Mouse (Mus musculus) midbrain, embryonic 13.5 days (tissue): ENCODE results near the gene Pirt. TPM values are rescaled to one million over a fixed set of nuclear protein-coding genes. Genes with fewer than 3 reads are reported as not detected.

Source experiments
- ATAC-seq: fragments of 200-750 bp; cut with Nextera tagmentation; 2 replicates; pipeline ENCODE4 v1.8.0; 2017; ENCODE audit warnings: mild to moderate bottlenecking, moderate TSS enrichment, moderate library complexity
- H3K27ac ChIP-seq: fragments of 300-500 bp; sonication (generic); 2 replicates; pipeline ENCODE4 v1.5.1; 2015; ENCODE audit warnings: inconsistent platforms, mild to moderate bottlenecking, moderate library complexity
- H3K27me3 ChIP-seq: fragments of 300-500 bp; sonication (generic); 2 replicates; pipeline ENCODE4 v1.6.1; 2015; ENCODE audit warnings: mild to moderate bottlenecking, inconsistent platforms
- H3K36me3 ChIP-seq: fragments of 300-500 bp; sonication (generic); 2 replicates; pipeline ENCODE4 v1.6.1; 2015; ENCODE audit warnings: mild to moderate bottlenecking, inconsistent platforms
- H3K4me1 ChIP-seq: fragments of 300-500 bp; sonication (generic); replicated peaks from 2 replicates; pipeline ENCODE4 v1.6.1; 2015; ENCODE audit warnings: inconsistent platforms
- H3K4me2 ChIP-seq: fragments of 300-500 bp; sonication (generic); replicated peaks from 2 replicates; pipeline ENCODE4 v1.6.1; 2015; ENCODE audit warnings: moderate library complexity, mild to moderate bottlenecking, inconsistent platforms
- H3K4me3 ChIP-seq: fragments of 300-500 bp; sonication (generic); replicated peaks from 2 replicates; pipeline ENCODE4 v1.5.1; 2015; ENCODE audit warnings: mild to moderate bottlenecking, inconsistent platforms
- H3K9ac ChIP-seq: fragments of 300-500 bp; sonication (generic); replicated peaks from 2 replicates; pipeline ENCODE4 v1.6.1; 2015; ENCODE audit warnings: mild to moderate bottlenecking, inconsistent platforms
- H3K9me3 ChIP-seq: fragments of 300-500 bp; sonication (generic); 2 replicates; pipeline ENCODE4 v1.6.1; 2016; ENCODE audit warnings: mild to moderate bottlenecking, inconsistent platforms
- WGBS: fragments of 180-500 bp; shearing (Covaris S2); methylation state at CpG from one replicate; pipeline ENCODE4 v1.1.7; 2015; 5-methylcytosine and 5-hydroxymethylcytosine counted together
- polyA plus RNA-seq: library from polyadenylated mRNA; unstranded; fragments of >200 nt; fragmentation: Nextera tagmentation; extraction: Ambion mirVana; gene quantifications from 2 replicates; pipeline ENCODE4 v1.2.1, GENCODE M21; 2015

Gene Pirt
- polyA plus RNA-seq, 1 experiment from 2014 or later, result 0.85 TPM

- H3K27me3 ChIP-seq, result 0 out of 2 replicates have a peak, but pooled peaks cover 3% of the 10 kb centered on the region
- H3K4me3 ChIP-seq, result no peak overlapping the region
- no peaks in the 10 kb centered on the region for H3K36me3 ChIP-seq
- no peak overlapping the region for H3K27ac ChIP-seq
- no peaks in the 10 kb centered on the region for H3K9me3 ChIP-seq
- H3K4me2 ChIP-seq, result no peak overlapping the region
- ATAC-seq, result peak; percentile 30; the same call in 1 of the 2 replicates
- no peak overlapping the region for H3K9ac ChIP-seq
- WGBS, result 27% methylated on average over 3 of the region's 3 CpGs
- no peaks in the 10 kb centered on the region for H3K4me1 ChIP-seq
Measured at GRCm38 (mm10) chr11:66914249-66914648, 2.5 kb downstream of the Pirt start.

DNA sequence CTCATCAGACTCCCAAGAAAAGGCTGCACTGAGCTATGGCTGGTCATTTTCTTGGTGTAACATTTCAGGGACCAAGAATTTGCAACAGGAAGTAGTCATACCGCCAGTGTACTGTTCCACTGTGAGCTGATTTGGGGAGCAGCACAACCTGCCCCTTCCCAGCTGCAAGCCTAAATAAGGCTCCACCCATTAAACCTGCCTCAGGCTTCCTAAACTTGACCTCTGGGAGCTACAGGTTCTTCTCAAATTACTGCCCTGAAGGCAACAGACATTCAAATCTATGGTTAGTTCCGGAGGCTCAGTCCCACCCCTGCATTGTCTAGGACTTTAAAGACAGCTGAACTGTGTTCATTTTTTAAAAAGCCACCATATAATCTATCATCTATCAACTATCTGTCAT, 8.2 kb downstream of the Pirt start:
- no peaks in the 10 kb centered on the region for H3K27me3 ChIP-seq
- H3K9ac ChIP-seq, result no peak overlapping the region
- WGBS, result 79% methylated on average over 2 of the region's 2 CpGs
- no peak overlapping the region for H3K4me3 ChIP-seq
- H3K27ac ChIP-seq, result no peak overlapping the region
- no peaks in the 10 kb centered on the region for H3K36me3 ChIP-seq
- no peak overlapping the region for H3K4me2 ChIP-seq
- no peak for ATAC-seq
- H3K4me1 ChIP-seq, result no peaks in the 10 kb centered on the region
- H3K9me3 ChIP-seq, result no peaks in the 10 kb centered on the region

DNA sequence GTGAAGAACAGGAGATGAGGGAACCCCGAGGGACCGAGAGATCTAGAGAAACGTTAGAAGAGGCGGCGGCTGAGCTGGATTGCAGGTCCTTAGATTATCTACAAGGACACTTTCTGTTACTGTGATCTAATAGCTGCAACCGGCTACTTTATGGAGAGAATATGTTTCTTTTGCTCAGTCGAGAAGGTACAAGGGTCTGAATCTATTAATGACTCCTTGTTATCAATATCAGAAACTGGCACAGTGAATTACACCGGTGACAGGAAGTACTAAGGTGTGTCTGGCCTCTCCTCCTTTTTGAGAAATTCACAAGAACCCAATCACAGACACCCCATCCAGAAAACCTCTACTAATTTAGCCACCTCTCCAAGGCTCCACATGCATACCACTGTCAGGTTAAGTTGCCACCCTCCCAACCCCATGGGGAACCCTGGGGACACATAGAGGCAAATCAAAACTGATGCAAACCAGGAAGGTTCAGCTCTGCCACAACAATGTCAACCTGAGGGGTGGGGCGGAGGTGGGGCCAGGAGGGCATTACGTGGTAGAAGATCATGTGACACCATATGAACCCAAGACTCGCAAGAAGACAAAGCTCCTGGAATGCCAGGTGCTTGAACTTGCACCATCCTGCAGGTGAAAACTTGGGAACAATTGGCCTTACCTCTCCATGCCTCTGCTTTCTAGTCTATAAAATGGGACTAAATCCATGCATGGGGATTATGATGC, 12.5 kb downstream of the Pirt start:
- H3K4me2 ChIP-seq, result no peak overlapping the region
- WGBS, result 87% methylated on average over 11 of the region's 11 CpGs
- H3K9me3 ChIP-seq, result no peaks in the 10 kb centered on the region
- H3K9ac ChIP-seq, result no peak overlapping the region
- no peaks in the 10 kb centered on the region for H3K36me3 ChIP-seq
- no peak overlapping the region for H3K27ac ChIP-seq
- no peak for ATAC-seq
- H3K4me3 ChIP-seq, result no peak overlapping the region
- H3K27me3 ChIP-seq, result no peaks in the 10 kb centered on the region
- no peaks in the 10 kb centered on the region for H3K4me1 ChIP-seq

DNA sequence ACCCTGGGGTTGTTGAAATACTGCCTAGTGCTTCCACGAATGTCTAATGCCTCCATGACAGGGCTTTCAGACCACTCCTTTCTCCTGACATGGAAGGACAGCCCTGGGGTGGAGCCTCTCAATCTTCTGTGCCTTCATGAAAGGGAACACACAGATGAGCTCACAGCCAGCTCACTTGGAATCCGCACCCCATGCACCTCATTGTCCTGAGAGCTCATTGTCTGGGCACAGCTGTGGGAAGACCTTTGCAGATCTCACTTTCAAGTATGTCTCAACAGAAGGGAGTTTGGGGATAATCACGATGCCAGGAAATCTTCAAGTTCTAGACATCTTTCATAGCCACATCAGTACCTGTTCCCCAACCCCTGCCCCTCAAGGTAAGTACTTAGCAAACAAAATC, 16.5 kb downstream of the Pirt start:
- no peak for ATAC-seq
- no peak overlapping the region for H3K4me2 ChIP-seq
- H3K36me3 ChIP-seq, result no peaks in the 10 kb centered on the region
- no peak overlapping the region for H3K4me3 ChIP-seq
- 42% methylated on average over 3 of the region's 3 CpGs for WGBS
- H3K27me3 ChIP-seq, result no peaks in the 10 kb centered on the region
- H3K4me1 ChIP-seq, result 0 out of 2 replicates have a peak, but pooled peaks cover 4% of the 10 kb centered on the region
- no peak overlapping the region for H3K27ac ChIP-seq
- H3K9ac ChIP-seq, result no peak overlapping the region
- H3K9me3 ChIP-seq, result no peaks in the 10 kb centered on the region

- H3K4me3 ChIP-seq, result no peak overlapping the region
- no peak overlapping the region for H3K4me2 ChIP-seq
- no peaks in the 10 kb centered on the region for H3K27me3 ChIP-seq
- H3K36me3 ChIP-seq, result no peaks in the 10 kb centered on the region
- ATAC-seq, result no peak
- no peak overlapping the region for H3K27ac ChIP-seq
- H3K9me3 ChIP-seq, result no peaks in the 10 kb centered on the region
- H3K9ac ChIP-seq, result no peak overlapping the region
- WGBS, result 66% methylated on average over 9 of the region's 9 CpGs
- H3K4me1 ChIP-seq, result 0 out of 2 replicates have a peak, but pooled peaks cover 4% of the 10 kb centered on the region
Measured at GRCm38 (mm10) chr11:66932827-66933599, 21.2 kb downstream of the Pirt start.

DNA sequence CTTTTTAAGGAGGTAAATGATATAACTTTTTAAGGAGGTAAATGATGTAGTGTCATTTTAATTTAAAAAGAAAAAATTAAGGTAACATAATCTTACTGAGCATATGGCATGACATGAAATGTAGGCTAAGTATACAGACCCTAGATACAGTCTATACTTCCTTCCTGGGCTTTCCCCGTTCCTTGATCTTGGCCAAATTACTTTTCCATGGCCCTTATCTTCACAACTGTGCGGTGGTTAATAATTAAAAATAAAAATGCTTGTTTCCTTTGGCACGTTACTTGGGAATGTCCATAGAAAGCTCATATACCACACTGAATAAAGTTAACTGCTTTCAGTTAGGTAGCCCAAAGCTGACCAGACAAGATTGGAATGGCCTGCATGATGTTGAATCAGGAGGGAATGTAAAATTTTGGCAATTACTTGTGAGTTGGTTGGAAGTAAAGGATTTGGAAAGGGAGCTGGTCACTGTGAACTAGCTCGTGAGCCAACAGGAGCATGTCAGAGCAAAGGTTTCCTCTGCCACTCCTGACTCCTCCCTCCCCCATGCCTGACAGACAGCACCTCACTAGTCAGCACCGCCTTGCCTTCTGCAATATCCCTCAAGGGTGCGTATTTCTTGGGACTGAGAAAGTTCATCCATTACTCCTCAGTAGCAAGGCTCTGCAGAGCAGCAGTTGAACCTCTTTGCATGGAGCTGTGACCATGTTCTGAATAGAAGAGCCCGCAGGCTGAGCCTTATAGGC, 22.8 kb downstream of the Pirt start:
- 90% methylated on average over 7 of the region's 7 CpGs for WGBS
- H3K9me3 ChIP-seq, result no peaks in the 10 kb centered on the region
- H3K9ac ChIP-seq, result no peak overlapping the region
- H3K27ac ChIP-seq, result no peak overlapping the region
- H3K4me2 ChIP-seq, result no peak overlapping the region
- H3K36me3 ChIP-seq, result no peaks in the 10 kb centered on the region
- no peak overlapping the region for H3K4me3 ChIP-seq
- no peak for ATAC-seq
- H3K4me1 ChIP-seq, result 0 out of 2 replicates have a peak, but pooled peaks cover 4% of the 10 kb centered on the region
- H3K27me3 ChIP-seq, result no peaks in the 10 kb centered on the region

GRCm38 (mm10) chr11:66942011-66942410, 30.2 kb downstream of the Pirt start:
- H3K4me2 ChIP-seq, result no peak overlapping the region
- H3K36me3 ChIP-seq, result no peaks in the 10 kb centered on the region
- no peaks in the 10 kb centered on the region for H3K27me3 ChIP-seq
- no peaks in the 10 kb centered on the region for H3K4me1 ChIP-seq
- WGBS, result 93% methylated on average over 5 of the region's 5 CpGs
- no peak overlapping the region for H3K4me3 ChIP-seq
- H3K9ac ChIP-seq, result no peak overlapping the region
- H3K27ac ChIP-seq, result no peak overlapping the region
- no peaks in the 10 kb centered on the region for H3K9me3 ChIP-seq
- ATAC-seq, result no peak

DNA sequence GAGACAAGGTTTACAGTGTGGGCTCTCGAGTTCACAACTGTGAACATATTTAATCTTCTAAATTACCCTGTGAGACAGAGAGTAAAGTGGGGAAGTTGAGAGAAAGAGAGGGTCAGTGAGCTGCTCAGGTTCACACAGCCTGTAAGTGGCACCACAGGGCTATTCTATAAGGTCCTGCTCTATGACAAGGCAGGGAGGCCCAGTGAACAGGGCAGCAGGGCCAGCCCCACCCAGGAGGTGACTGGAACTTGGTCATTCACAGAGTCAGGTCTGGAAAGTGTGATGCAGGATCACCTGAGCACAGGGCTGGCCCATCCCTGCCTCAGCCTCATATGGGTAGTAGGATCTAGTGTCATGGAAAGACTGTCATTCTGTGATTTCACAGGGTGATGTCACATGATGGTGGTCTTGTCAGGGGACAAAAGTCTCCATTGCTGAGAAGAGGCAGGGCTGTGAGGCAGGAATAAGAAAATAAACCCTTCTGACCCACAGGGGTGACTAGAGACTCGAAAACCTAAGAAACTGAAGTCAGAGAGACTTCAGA, 33.5 kb downstream of the Pirt start:
- no peak for ATAC-seq
- Histone ChIP-seq H3K36me3 (no peaks in the 10 kb centered on the region), H3K9ac (no peak overlapping the region), H3K27me3 (no peaks in the 10 kb centered on the region), H3K4me1 (no peaks in the 10 kb centered on the region), H3K9me3 (no peaks in the 10 kb centered on the region), H3K4me3 (no peak overlapping the region), H3K27ac (no peak overlapping the region), H3K4me2 (no peak overlapping the region)
- WGBS, result 75% methylated on average over 2 of the region's 2 CpGs

DNA sequence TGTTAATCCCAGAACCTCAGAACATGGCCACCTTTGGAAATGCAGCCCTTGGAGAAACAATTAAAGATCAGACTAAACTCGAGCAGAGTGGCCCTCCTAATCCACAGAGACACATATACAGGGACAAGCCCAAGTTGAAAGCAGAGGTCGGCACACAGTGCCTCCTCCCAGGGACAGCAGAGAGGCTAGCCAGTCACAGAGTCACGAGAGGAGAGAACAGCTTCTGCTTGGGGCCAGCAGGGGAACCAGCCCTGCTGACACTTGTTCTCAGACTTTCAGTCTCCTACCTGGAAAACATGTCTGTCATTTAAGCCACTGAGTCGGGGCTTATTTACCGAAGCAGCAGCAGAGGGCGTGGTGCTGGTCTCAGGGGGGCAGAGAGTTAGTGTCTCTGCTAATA, 34.7 kb downstream of the Pirt start:
- no peaks in the 10 kb centered on the region for H3K9me3 ChIP-seq
- ATAC-seq, result no peak
- no peaks in the 10 kb centered on the region for H3K4me1 ChIP-seq
- H3K9ac ChIP-seq, result no peak overlapping the region
- H3K4me3 ChIP-seq, result no peak overlapping the region
- H3K4me2 ChIP-seq, result no peak overlapping the region
- WGBS, result 68% methylated on average over 6 of the region's 6 CpGs
- H3K27me3 ChIP-seq, result no peaks in the 10 kb centered on the region
- H3K36me3 ChIP-seq, result no peaks in the 10 kb centered on the region
- H3K27ac ChIP-seq, result no peak overlapping the region

GRCm38 (mm10) chr11:66946922-66947321, 35.1 kb downstream of the Pirt start:
- no peak for ATAC-seq
- no peak overlapping the region for H3K4me3 ChIP-seq
- no peak overlapping the region for H3K9ac ChIP-seq
- H3K4me1 ChIP-seq, result no peaks in the 10 kb centered on the region
- no peaks in the 10 kb centered on the region for H3K36me3 ChIP-seq
- H3K9me3 ChIP-seq, result no peaks in the 10 kb centered on the region
- WGBS, result 85% methylated on average over 6 of the region's 6 CpGs
- H3K27me3 ChIP-seq, result no peaks in the 10 kb centered on the region
- no peak overlapping the region for H3K4me2 ChIP-seq
- no peak overlapping the region for H3K27ac ChIP-seq

DNA sequence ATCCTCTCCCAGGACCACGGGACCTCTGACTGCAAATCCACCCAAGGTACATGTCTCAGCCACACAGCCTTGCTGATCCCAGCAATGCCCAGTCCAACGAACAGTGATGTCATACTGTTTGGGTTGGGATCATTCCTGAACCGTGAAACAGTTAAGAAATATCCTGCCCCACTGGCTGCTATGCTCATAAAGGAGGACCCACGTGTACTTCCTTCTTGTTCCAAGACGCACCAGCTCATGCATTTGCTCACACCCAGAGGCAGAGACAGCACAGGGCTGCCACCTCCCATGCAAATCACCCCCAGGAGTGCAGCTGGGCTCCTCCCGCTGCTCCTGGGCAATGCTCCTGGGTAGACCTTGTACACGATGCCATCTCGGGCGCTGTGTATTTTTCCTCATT, 44.5 kb downstream of the Pirt start, which contains the start of gene Tmem238l:
Gene Tmem238l, plus strand, starts transcription at position 336 of the 400 bp plus-strand sequence.
- no peak within 1 kb of the TSS for H3K4me2 ChIP-seq
- no peaks in the 10 kb centered on the region for H3K27me3 ChIP-seq
- no peaks in the 10 kb centered on the region for H3K9me3 ChIP-seq
- no peaks in the 10 kb centered on the region for H3K4me1 ChIP-seq
- ATAC-seq, result no peak
- H3K4me3 ChIP-seq, result no peak within 1 kb of the TSS
- no peak within 1 kb of the TSS for H3K9ac ChIP-seq
- no peak within 1 kb of the TSS for H3K27ac ChIP-seq
- no peaks in the 10 kb centered on the region for H3K36me3 ChIP-seq
- 84% methylated on average over 9 of the region's 9 CpGs for WGBS

GRCm38 (mm10) chr11:66960797-66961196, 49.0 kb downstream of the Pirt start:
- Histone ChIP-seq H3K9ac (no peak overlapping the region), H3K9me3 (no peaks in the 10 kb centered on the region), H3K27ac (no peak overlapping the region), H3K4me3 (no peak overlapping the region), H3K4me1 (no peaks in the 10 kb centered on the region), H3K36me3 (no peaks in the 10 kb centered on the region), H3K4me2 (no peak overlapping the region), H3K27me3 (no peaks in the 10 kb centered on the region)
- ATAC-seq, result no peak
- WGBS, result 95% methylated on average over 1 of the region's 1 CpGs
